Comparison of ENCODE assay signal across 12 mouse cellular contexts in genomic region chr2:71466861-71467450, GRCm38 (mm10). TPM values are rescaled to one million over a fixed set of nuclear protein-coding genes. Genes with fewer than 3 reads are reported as not detected.
DNase-seq lines count a peak whose midpoint lies in the region; ATAC-seq lines count a peak whose summit lies in the region.
"Had no signal": no experiment of that assay in that cellular context is flagged by ENCODE, and none has a peak within 500 bp of the region (broad histone marks: within the 10 kb centered on the region; RNA-seq: fewer than 3 reads in every experiment).

No protein-coding gene starts in this region.

- peak; percentile 31 for DNase-seq in kidney, postnatal 14 days
- no peak for DNase-seq in kidney, adult 11 months
- peak; percentile 24 to 40 for DNase-seq in adrenal gland, postnatal 36 days
- DNase-seq in cerebellum, adult 18-20 months: peak; percentile 63 to 66
- DNase-seq in kidney, postnatal 4 days: peak; percentile 17 to 36
- no peak for DNase-seq in adipocyte (ENCODE audit: low spot score)
- DNase-seq in gastrocnemius, postnatal 36 days: no peak
- DNase-seq: heart, adult 11 months; heart, postnatal 14 days; lung, adult 18-20 months; thymus, adult 18-20 months had no signal

- intact Hi-C loops in gastrocnemius, postnatal 36 days (cut with DNase I): no loop called here

- ATAC-seq in megakaryocyte-erythroid progenitor cell, adult 5-6 weeks (replicated peaks; ENCODE audit: low FRiP score, low TSS enrichment, poor library complexity, severe bottlenecking): no peak

RNA-seq across cellular contexts. Expression of gene Metap1d, which starts 13.9 kb away (rescaled TPM):
- total RNA-seq in adrenal gland, postnatal 36 days (2021): 10 to 100 TPM; 27.5 to 30.6 TPM
- 10 to 100 TPM; 27.3 to 29.6 TPM for total RNA-seq in gastrocnemius, postnatal 36 days (2021)
- total RNA-seq in megakaryocyte-erythroid progenitor cell, adult 5-6 weeks (2014; fragmentation: Nextera tagmentation): 62.5 and 96.1 TPM in 2 replicates
- 18.1 and 47.5 TPM in 2 replicates for total RNA-seq in megakaryocyte-erythroid progenitor cell, adult 5-6 weeks (2017)

Comparison
In these comparisons a context has a peak if more than half of its experiments do, and no peak if none do; other contexts are left out.
1. DNase-seq: peak in kidney, postnatal 14 days (single experiment), adrenal gland, postnatal 36 days (2 of 2), cerebellum, adult 18-20 months (2 of 2) and kidney, postnatal 4 days (2 of 2); none in kidney, adult 11 months (single experiment), adipocyte (single experiment) and gastrocnemius, postnatal 36 days (0 of 2).